Mouse (Mus musculus): Measurements from ENCODE around the gene Olfr284. TPM values are rescaled to one million over a fixed set of nuclear protein-coding genes. Genes with fewer than 3 reads are reported as not detected.
A peak's percentile ranks its signal among the peaks of the same experiment; 100 is the strongest.

Olfr284 gene
- polyA plus RNA-seq (2016; fragmentation: Nextera tagmentation; extraction: Ambion mirVana) = not detected in 2 replicates

GRCm38 (mm10) chr15:98340887-98341286 is at the start of gene Olfr284:
Gene Olfr284 (minus strand): TSS chr15:98340987.
- no peak for ATAC-seq (ENCODE audit: low FRiP score, low read depth)
- H3K36me3 ChIP-seq = no peaks in the 10 kb centered on the region
- no peaks in the 10 kb centered on the region for H3K27me3 ChIP-seq
- H3K4me1 ChIP-seq = no peaks in the 10 kb centered on the region
- 91% methylated on average over 8 of the region's 8 CpGs for WGBS
- H3K9ac ChIP-seq (replicated peaks) = no peak within 1 kb of the TSS
- H3K4me3 ChIP-seq = no peak within 1 kb of the TSS
- no peaks in the 10 kb centered on the region for H3K9me3 ChIP-seq
- H3K4me2 ChIP-seq (replicated peaks) = no peak within 1 kb of the TSS
- H3K27ac ChIP-seq (replicated peaks) = no peak within 1 kb of the TSS

DNA sequence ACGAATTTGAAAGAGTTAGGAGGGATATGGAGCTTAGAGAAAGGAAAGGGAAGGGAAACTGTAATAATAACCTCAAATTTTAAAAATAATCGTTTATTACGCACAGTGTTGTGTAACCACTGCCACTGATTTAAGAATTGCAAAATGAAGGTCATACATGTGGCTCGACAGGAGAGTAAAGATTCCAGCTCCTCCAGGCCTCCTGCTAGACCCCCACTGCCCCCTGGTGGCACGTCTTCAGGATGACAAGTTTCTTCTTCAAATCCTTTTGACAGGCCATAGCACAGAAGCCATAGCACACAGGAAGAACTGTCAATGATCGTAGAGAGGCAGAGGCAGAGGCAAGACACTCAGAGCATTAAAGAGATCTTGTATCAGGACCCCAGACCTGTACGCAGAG is 49.0 kb upstream of the Olfr284 start:
- Histone ChIP-seq H3K27me3 (no peaks in the 10 kb centered on the region), H3K36me3 (no peaks in the 10 kb centered on the region), H3K9me3 (no peaks in the 10 kb centered on the region), H3K4me2 (replicated peaks) (no peak overlapping the region), H3K4me1 (no peaks in the 10 kb centered on the region), H3K9ac (replicated peaks) (no peak overlapping the region), H3K4me3 (no peak overlapping the region), H3K27ac (replicated peaks) (no peak overlapping the region)
- no peak for ATAC-seq (ENCODE audit: low FRiP score, low read depth)
- 35% methylated on average over 7 of the region's 7 CpGs for WGBS

DNA sequence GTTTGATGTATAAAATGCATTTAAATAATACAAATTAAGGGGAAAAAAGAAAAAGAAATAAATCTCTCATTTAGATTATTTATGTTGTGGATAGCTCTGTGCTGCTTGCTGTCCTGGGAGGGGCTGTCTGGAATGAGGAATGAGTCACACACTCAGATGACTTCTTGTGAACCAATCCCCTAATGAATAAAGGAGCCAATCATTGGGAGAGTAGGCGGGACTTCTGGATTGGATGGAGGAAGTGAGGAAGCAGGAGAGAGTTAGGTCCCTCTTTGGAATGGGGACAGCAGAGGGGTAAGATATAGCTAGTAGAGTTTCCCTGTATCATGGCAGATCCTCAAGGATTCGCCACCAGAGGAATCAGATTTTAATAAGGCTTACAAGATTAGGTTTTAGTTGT is 46.8 kb upstream of the Olfr284 start:
- no peak overlapping the region for H3K27ac ChIP-seq (replicated peaks)
- no peak overlapping the region for H3K9ac ChIP-seq (replicated peaks)
- 87% methylated on average over 2 of the region's 2 CpGs for WGBS
- no peaks in the 10 kb centered on the region for H3K27me3 ChIP-seq
- H3K4me2 ChIP-seq (replicated peaks) = no peak overlapping the region
- H3K4me3 ChIP-seq = no peak overlapping the region
- no peak for ATAC-seq (ENCODE audit: low FRiP score, low read depth)
- no peaks in the 10 kb centered on the region for H3K9me3 ChIP-seq
- H3K36me3 ChIP-seq = no peaks in the 10 kb centered on the region
- no peaks in the 10 kb centered on the region for H3K4me1 ChIP-seq

DNA sequence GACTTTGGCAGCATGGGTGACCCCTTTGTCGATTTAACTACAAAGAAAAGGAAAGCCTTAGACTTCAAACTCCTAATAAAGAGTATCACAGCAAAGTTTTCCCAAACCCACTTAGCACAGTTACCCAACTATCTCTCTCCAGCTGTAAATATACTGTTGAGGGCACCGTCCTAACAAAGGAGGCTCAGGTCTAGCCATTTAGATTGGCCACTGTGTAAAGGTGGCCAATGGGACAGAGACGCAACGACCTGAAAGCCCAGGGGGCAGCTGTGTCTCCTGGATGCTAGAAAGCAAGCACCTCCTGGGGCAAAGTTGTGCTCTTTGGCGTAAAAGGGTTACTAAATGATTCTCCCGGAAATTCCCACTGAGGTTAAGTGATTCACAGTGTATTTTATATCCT is 40.1 kb upstream of the Olfr284 start, which contains the start of gene Olfr283:
Olfr283 (minus strand) TSS at position 101 of the 400 bp plus-strand sequence.
- no peaks in the 10 kb centered on the region for H3K4me1 ChIP-seq
- no peak within 1 kb of the TSS for H3K4me3 ChIP-seq
- H3K27ac ChIP-seq (replicated peaks) = no peak within 1 kb of the TSS
- H3K9me3 ChIP-seq = no peaks in the 10 kb centered on the region
- no peaks in the 10 kb centered on the region for H3K36me3 ChIP-seq
- ATAC-seq (ENCODE audit: low FRiP score, low read depth) = no peak
- H3K9ac ChIP-seq (replicated peaks) = no peak within 1 kb of the TSS
- H3K4me2 ChIP-seq (replicated peaks) = no peak within 1 kb of the TSS
- no peaks in the 10 kb centered on the region for H3K27me3 ChIP-seq
- 87% methylated on average over 6 of the region's 6 CpGs for WGBS

DNA sequence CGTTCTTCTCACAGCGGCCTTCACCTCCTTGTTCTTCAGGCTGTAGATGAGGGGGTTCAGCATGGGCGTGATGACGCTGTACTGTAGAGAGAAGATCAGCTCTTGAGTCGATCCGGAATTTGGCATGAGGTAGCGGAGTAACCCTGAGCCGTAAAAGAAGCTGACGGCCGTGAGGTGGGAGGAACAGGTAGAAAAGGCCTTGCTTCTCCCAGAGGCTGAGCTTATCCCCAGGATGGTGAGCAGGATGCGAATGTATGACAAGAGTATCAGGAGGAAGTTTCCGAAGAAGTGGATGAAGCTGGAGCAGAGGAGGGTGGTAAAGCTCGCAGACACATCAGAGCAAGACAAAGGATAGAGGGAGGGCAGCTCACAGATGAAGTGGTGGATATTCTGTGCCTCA is 37.4 kb upstream of the Olfr284 start:
- no peak overlapping the region for H3K27ac ChIP-seq (replicated peaks)
- WGBS = 92% methylated on average over 13 of the region's 13 CpGs
- H3K9me3 ChIP-seq = no peaks in the 10 kb centered on the region
- no peak overlapping the region for H3K4me2 ChIP-seq (replicated peaks)
- no peak overlapping the region for H3K4me3 ChIP-seq
- H3K9ac ChIP-seq (replicated peaks) = no peak overlapping the region
- H3K4me1 ChIP-seq = no peaks in the 10 kb centered on the region
- no peaks in the 10 kb centered on the region for H3K27me3 ChIP-seq
- no peaks in the 10 kb centered on the region for H3K36me3 ChIP-seq
- no peak for ATAC-seq (ENCODE audit: low FRiP score, low read depth)

DNA sequence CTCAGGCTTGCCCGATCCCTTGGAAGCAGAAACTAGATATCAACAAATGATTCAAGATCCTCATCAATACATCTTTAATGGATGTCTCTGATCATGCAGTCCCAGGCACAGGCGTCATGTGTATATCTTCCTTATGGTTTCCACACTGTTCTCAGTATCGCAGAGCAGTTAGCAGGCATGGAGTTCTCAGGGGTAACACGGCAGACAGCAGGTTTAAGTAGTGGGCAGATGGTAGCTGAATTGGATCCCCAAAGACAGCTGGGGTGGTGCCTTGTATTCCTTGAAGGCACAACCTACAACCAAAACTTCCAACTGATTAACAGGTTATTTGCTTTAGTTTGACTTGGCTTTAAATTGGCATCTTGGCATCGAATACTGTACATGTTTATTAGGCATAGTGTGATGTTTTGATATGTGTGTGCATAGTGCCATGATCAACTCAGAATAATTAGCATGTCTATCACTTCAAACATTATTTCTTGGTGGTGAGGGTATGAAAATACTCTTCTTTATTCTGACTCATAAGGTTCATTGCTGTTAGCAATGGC is 23.5 kb downstream of the Olfr284 start, which contains the start of gene Olfr285:
Olfr285 (minus strand) TSS at position 177 of the 548 bp plus-strand sequence.
- WGBS = 91% methylated on average over 5 of the region's 5 CpGs
- H3K36me3 ChIP-seq = no peaks in the 10 kb centered on the region
- H3K4me1 ChIP-seq = no peaks in the 10 kb centered on the region
- H3K4me3 ChIP-seq = no peak within 1 kb of the TSS
- H3K9me3 ChIP-seq = no peaks in the 10 kb centered on the region
- no peak within 1 kb of the TSS for H3K27ac ChIP-seq (replicated peaks)
- no peak for ATAC-seq (ENCODE audit: low FRiP score, low read depth)
- H3K27me3 ChIP-seq = no peaks in the 10 kb centered on the region
- no peak within 1 kb of the TSS for H3K4me2 ChIP-seq (replicated peaks)
- H3K9ac ChIP-seq (replicated peaks) = no peak within 1 kb of the TSS

GRCm38 (mm10) chr15:98315703-98316102 is 25.1 kb downstream of the Olfr284 start:
- Histone ChIP-seq H3K9me3 (no peaks in the 10 kb centered on the region), H3K27ac (replicated peaks) (no peak overlapping the region), H3K36me3 (no peaks in the 10 kb centered on the region), H3K4me2 (replicated peaks) (no peak overlapping the region), H3K4me1 (no peaks in the 10 kb centered on the region), H3K27me3 (no peaks in the 10 kb centered on the region), H3K4me3 (no peak overlapping the region), H3K9ac (replicated peaks) (no peak overlapping the region)
- 47% methylated on average over 6 of the region's 6 CpGs for WGBS
- ATAC-seq (ENCODE audit: low FRiP score, low read depth) = no peak

DNA sequence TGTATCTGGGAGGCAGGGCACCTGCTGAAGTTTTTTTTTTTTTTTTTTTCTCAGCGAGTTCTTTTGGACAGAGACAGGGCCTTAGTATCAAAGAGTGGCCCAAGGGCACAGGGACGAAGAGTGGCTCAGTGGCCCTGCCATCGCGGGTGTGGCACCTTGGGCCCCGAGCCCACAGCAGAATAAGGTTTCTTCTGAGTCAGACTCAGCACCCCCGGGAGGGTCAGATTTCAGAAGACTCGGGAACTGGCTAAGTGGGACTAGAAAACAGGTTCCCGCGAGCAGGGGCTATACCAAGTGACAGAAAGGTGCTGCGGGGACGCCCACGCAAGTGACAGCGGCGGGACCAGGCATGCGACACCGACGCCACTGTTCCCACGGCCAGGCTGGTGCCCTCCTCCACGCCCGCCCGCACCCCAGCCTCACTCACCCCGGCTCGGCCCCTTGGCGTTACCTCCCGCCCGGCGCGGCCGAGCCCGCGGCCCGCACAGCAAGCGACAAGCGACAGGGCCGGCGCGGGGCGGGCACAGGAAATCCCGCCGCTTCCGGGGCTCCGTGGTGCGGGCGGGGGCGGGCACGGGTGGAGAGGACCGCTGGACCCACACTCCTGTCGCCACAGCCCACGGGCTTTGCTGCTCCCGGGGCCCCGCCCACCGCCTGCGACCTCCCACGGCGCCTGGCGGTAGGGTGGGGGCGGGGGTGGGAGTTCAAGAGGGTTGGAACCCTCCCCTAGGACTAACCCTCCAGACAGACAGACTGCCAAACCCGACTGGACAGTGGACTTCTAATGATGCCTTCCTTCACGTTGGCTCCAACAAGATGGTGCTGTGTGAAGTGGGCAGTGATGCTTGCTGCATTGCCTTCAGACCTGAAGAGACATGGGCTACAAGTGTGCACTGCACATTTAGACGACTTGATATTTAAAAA is 44.9 kb downstream of the Olfr284 start, which contains the start of gene Zfp641:
Zfp641 (minus strand) TSS at position 534 of the 924 bp plus-strand sequence.
- H3K9ac ChIP-seq (replicated peaks) = peak within 1 kb of the TSS; percentile 87
- H3K4me3 ChIP-seq = peak within 1 kb of the TSS; percentile 64
- H3K36me3 ChIP-seq = no peaks in the 10 kb centered on the region
- peak; percentile 54 for ATAC-seq (ENCODE audit: low FRiP score, low read depth)
- peaks cover 6% of the 10 kb centered on the region; the same call in 1 of the 2 replicates for H3K4me1 ChIP-seq
- peak within 1 kb of the TSS; percentile 91 for H3K4me2 ChIP-seq (replicated peaks)
- H3K27me3 ChIP-seq = 0 out of 2 replicates have a peak, but pooled peaks cover 3% of the 10 kb centered on the region
- 0 out of 2 replicates have a peak, but pooled peaks cover 5% of the 10 kb centered on the region for H3K9me3 ChIP-seq
- WGBS = 2% methylated on average over 54 of the region's 60 CpGs
- H3K27ac ChIP-seq (replicated peaks) = no peak within 1 kb of the TSS

DNA sequence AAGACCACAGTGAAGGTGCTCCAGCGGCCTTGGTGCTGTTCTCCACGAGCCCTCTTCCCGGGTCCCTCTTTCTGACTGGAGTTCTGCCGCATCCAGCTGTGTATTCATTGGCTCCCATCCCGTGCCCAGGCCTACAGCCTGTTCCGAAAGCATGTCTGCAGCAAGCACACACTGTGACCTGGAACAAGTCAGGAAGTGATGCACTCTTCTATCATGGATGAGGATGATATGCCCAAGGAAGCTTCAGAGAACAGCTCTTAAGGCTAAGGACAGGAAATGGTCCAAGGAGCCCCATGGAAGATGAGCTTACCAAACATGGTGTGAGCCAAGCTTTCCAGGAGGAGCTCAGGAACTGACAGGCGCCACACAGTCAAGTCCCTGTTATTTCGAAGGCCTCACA is 47.1 kb downstream of the Olfr284 start:
- Histone ChIP-seq H3K4me2 (replicated peaks) (no peak overlapping the region), H3K27me3 (0 out of 2 replicates have a peak, but pooled peaks cover 3% of the 10 kb centered on the region), H3K27ac (replicated peaks) (no peak overlapping the region), H3K9ac (replicated peaks) (no peak overlapping the region), H3K4me1 (peaks cover 6% of the 10 kb centered on the region; the same call in 1 of the 2 replicates), H3K4me3 (no peak overlapping the region), H3K9me3 (no peaks in the 10 kb centered on the region), H3K36me3 (no peaks in the 10 kb centered on the region)
- ATAC-seq (ENCODE audit: low FRiP score, low read depth) = no peak
- 89% methylated on average over 8 of the region's 8 CpGs for whole genome bisulfite sequencing

Other genes with a start within 250 kb of the Olfr284 start
- 52.1 and 54.8 TPM in 2 replicates for gene Pfkm, start 248.4 kb downstream of the Olfr284 start, polyA plus RNA-seq (2016; fragmentation: Nextera tagmentation; extraction: Ambion mirVana)
- gene Senp1, start 247.2 kb downstream of the Olfr284 start, polyA plus RNA-seq (2016; fragmentation: Nextera tagmentation; extraction: Ambion mirVana) = 41.4 and 41.6 TPM in 2 replicates
- gene Asb8, start 175.4 kb downstream of the Olfr284 start, polyA plus RNA-seq (2016; fragmentation: Nextera tagmentation; extraction: Ambion mirVana) = 42.5 and 45.0 TPM in 2 replicates
- gene Ccdc184, start 173.8 kb downstream of the Olfr284 start, polyA plus RNA-seq (2016; fragmentation: Nextera tagmentation; extraction: Ambion mirVana) = 23.3 and 23.4 TPM in 2 replicates
- not detected in 2 replicates for gene Olfr288, start 145.4 kb downstream of the Olfr284 start, polyA plus RNA-seq (2016; fragmentation: Nextera tagmentation; extraction: Ambion mirVana)
- gene Gm44579, start 120.0 kb downstream of the Olfr284 start, polyA plus RNA-seq (2016; fragmentation: Nextera tagmentation; extraction: Ambion mirVana) = not detected in 2 replicates
- not detected in 2 replicates for gene Olfr287, start 119.9 kb downstream of the Olfr284 start, polyA plus RNA-seq (2016; fragmentation: Nextera tagmentation; extraction: Ambion mirVana)
- not detected in 2 replicates for gene Olfr286, start 106.5 kb downstream of the Olfr284 start, polyA plus RNA-seq (2016; fragmentation: Nextera tagmentation; extraction: Ambion mirVana)
- gene H1fnt, start 83.7 kb downstream of the Olfr284 start, polyA plus RNA-seq (2016; fragmentation: Nextera tagmentation; extraction: Ambion mirVana) = not detected in 2 replicates
- gene Zfp641, start 44.8 kb downstream of the Olfr284 start, polyA plus RNA-seq (2016; fragmentation: Nextera tagmentation; extraction: Ambion mirVana) = 2.3 and 2.9 TPM in 2 replicates
- gene Olfr285, start 23.6 kb downstream of the Olfr284 start, polyA plus RNA-seq (2016; fragmentation: Nextera tagmentation; extraction: Ambion mirVana) = not detected in 2 replicates
- gene Olfr283, start 40.0 kb upstream of the Olfr284 start, polyA plus RNA-seq (2016; fragmentation: Nextera tagmentation; extraction: Ambion mirVana) = not detected in 2 replicates
- gene Olfr282, start 90.2 kb upstream of the Olfr284 start, polyA plus RNA-seq (2016; fragmentation: Nextera tagmentation; extraction: Ambion mirVana) = not detected in 2 replicates
- not detected in 2 replicates for gene Olfr281, start 111.6 kb upstream of the Olfr284 start, polyA plus RNA-seq (2016; fragmentation: Nextera tagmentation; extraction: Ambion mirVana)
- gene OR5BS1P, start 128.9 kb upstream of the Olfr284 start, polyA plus RNA-seq (2016; fragmentation: Nextera tagmentation; extraction: Ambion mirVana) = not detected in 2 replicates
- not detected in 2 replicates for gene Lalba, start 141.7 kb upstream of the Olfr284 start, polyA plus RNA-seq (2016; fragmentation: Nextera tagmentation; extraction: Ambion mirVana)
- gene Olfr279, start 151.4 kb upstream of the Olfr284 start, polyA plus RNA-seq (2016; fragmentation: Nextera tagmentation; extraction: Ambion mirVana) = not detected in 2 replicates
- 171 and 175 TPM in 2 replicates for gene Kansl2, start 193.3 kb upstream of the Olfr284 start, polyA plus RNA-seq (2016; fragmentation: Nextera tagmentation; extraction: Ambion mirVana)
- gene Ccnt1, start 229.9 kb upstream of the Olfr284 start, polyA plus RNA-seq (2016; fragmentation: Nextera tagmentation; extraction: Ambion mirVana) = 63.3 and 63.9 TPM in 2 replicates
- gene 4930415O20Rik, start 230.0 kb upstream of the Olfr284 start, polyA plus RNA-seq (2016; fragmentation: Nextera tagmentation; extraction: Ambion mirVana) = not detected in 2 replicates

Data from midbrain, embryonic 12.5 days (tissue).